Mouse (Mus musculus) intestine, embryonic 15.5 days (tissue): ENCODE data around the gene Col8a1. TPM values are rescaled to one million over a fixed set of nuclear protein-coding genes. Genes with fewer than 3 reads are reported as not detected.
A peak's percentile ranks its signal among the peaks of the same experiment; 100 is the strongest.

Experiments used
- ATAC-seq: fragments of 200-750 bp; cut with Nextera tagmentation; 2 replicates; pipeline ENCODE4 v1.8.0; 2017; ENCODE audit warnings: moderate TSS enrichment, moderate library complexity
- H3K27ac ChIP-seq: fragments of 300-500 bp; sonication (generic); 2 replicates; pipeline ENCODE4 v1.5.1; 2015; ENCODE audit warnings: mild to moderate bottlenecking, inconsistent platforms
- H3K27me3 ChIP-seq: fragments of 300-500 bp; sonication (generic); replicated peaks from 2 replicates; pipeline ENCODE4 v1.6.1; 2015; ENCODE audit warnings: inconsistent platforms
- H3K36me3 ChIP-seq: fragments of 300-500 bp; sonication (generic); 2 replicates; pipeline ENCODE4 v1.6.1; 2015; ENCODE audit warnings: inconsistent platforms
- H3K4me1 ChIP-seq: fragments of 300-500 bp; sonication (generic); replicated peaks from 2 replicates; pipeline ENCODE4 v1.6.1; 2015; ENCODE audit warnings: inconsistent platforms
- H3K4me2 ChIP-seq: fragments of 300-500 bp; sonication (generic); replicated peaks from 2 replicates; pipeline ENCODE4 v1.6.1; 2015; ENCODE audit warnings: mild to moderate bottlenecking, inconsistent platforms
- H3K4me3 ChIP-seq: fragments of 300-500 bp; sonication (generic); replicated peaks from 2 replicates; pipeline ENCODE4 v1.5.1; 2015; ENCODE audit warnings: inconsistent platforms
- H3K9ac ChIP-seq: fragments of 300-500 bp; sonication (generic); 2 replicates; pipeline ENCODE4 v1.6.1; 2015; ENCODE audit warnings: inconsistent platforms
- H3K9me3 ChIP-seq: fragments of 300-500 bp; sonication (generic); 2 replicates; pipeline ENCODE4 v1.6.1; 2016; ENCODE audit warnings: inconsistent platforms
- WGBS: fragments of 180-500 bp; shearing (Covaris S2); methylation state at CpG from one replicate; pipeline ENCODE4 v1.1.7; 2015; 5-methylcytosine and 5-hydroxymethylcytosine counted together
- polyA plus RNA-seq: library from polyadenylated mRNA; unstranded; fragments of >200 nt; fragmentation: Nextera tagmentation; extraction: Ambion mirVana; gene quantifications from 2 replicates; pipeline ENCODE4 v1.2.1, GENCODE M21; 2015

Col8a1 gene
- polyA plus RNA-seq, 1 experiment from 2014 or later = 3.9 TPM

GRCm38 (mm10) chr16:57662661-57663060 lies 91.9 kb downstream of the Col8a1 start:
- no peak overlapping the region for H3K9ac ChIP-seq
- 26% methylated on average over 3 of the region's 3 CpGs for WGBS
- H3K4me3 ChIP-seq = no peak overlapping the region
- no peak overlapping the region for H3K27ac ChIP-seq
- ATAC-seq = no peak
- H3K9me3 ChIP-seq = no peaks in the 10 kb centered on the region
- no peaks in the 10 kb centered on the region for H3K4me1 ChIP-seq
- H3K36me3 ChIP-seq = no peaks in the 10 kb centered on the region
- no peak overlapping the region for H3K4me2 ChIP-seq
- H3K27me3 ChIP-seq = no peaks in the 10 kb centered on the region

- ATAC-seq = no peak
- H3K36me3 ChIP-seq = no peaks in the 10 kb centered on the region
- no peak overlapping the region for H3K27ac ChIP-seq
- no peaks in the 10 kb centered on the region for H3K27me3 ChIP-seq
- WGBS = 23% methylated on average over 2 of the region's 2 CpGs
- no peaks in the 10 kb centered on the region for H3K9me3 ChIP-seq
- H3K4me2 ChIP-seq = no peak overlapping the region
- no peak overlapping the region for H3K9ac ChIP-seq
- H3K4me3 ChIP-seq = no peak overlapping the region
- H3K4me1 ChIP-seq = no peaks in the 10 kb centered on the region
Measured at GRCm38 (mm10) chr16:57649888-57650287, 104.6 kb downstream of the Col8a1 start.

- Histone ChIP-seq H3K4me2 (no peak overlapping the region), H3K27ac (no peak overlapping the region), H3K27me3 (no peaks in the 10 kb centered on the region), H3K4me3 (no peak overlapping the region), H3K9me3 (no peaks in the 10 kb centered on the region), H3K4me1 (no peaks in the 10 kb centered on the region), H3K36me3 (no peaks in the 10 kb centered on the region), H3K9ac (no peak overlapping the region)
- ATAC-seq = no peak
- WGBS = 78% methylated on average over 10 of the region's 10 CpGs
Measured at GRCm38 (mm10) chr16:57641346-57641885, 113.1 kb downstream of the Col8a1 start.

GRCm38 (mm10) chr16:57634766-57635165 lies 119.8 kb downstream of the Col8a1 start:
- WGBS = 41% methylated on average over 5 of the region's 5 CpGs
- no peaks in the 10 kb centered on the region for H3K27me3 ChIP-seq
- no peaks in the 10 kb centered on the region for H3K4me1 ChIP-seq
- H3K36me3 ChIP-seq = no peaks in the 10 kb centered on the region
- ATAC-seq = no peak
- H3K27ac ChIP-seq = no peak overlapping the region
- no peaks in the 10 kb centered on the region for H3K9me3 ChIP-seq
- H3K4me2 ChIP-seq = no peak overlapping the region
- no peak overlapping the region for H3K4me3 ChIP-seq
- H3K9ac ChIP-seq = no peak overlapping the region

- Histone ChIP-seq H3K4me3 (no peak overlapping the region), H3K27me3 (no peaks in the 10 kb centered on the region), H3K4me1 (no peaks in the 10 kb centered on the region), H3K4me2 (no peak overlapping the region), H3K27ac (no peak overlapping the region), H3K36me3 (no peaks in the 10 kb centered on the region), H3K9ac (no peak overlapping the region), H3K9me3 (no peaks in the 10 kb centered on the region)
- 7% methylated on average over 6 of the region's 6 CpGs for WGBS
- peak; percentile 61; the same call in 1 of the 2 replicates for ATAC-seq
Measured at GRCm38 (mm10) chr16:57634191-57634590, 120.3 kb downstream of the Col8a1 start.

- no peak overlapping the region for H3K27ac ChIP-seq
- H3K27me3 ChIP-seq = no peaks in the 10 kb centered on the region
- H3K9ac ChIP-seq = no peak overlapping the region
- no peaks in the 10 kb centered on the region for H3K36me3 ChIP-seq
- 2% methylated on average over 1 of the region's 1 CpGs for whole genome bisulfite sequencing
- H3K4me1 ChIP-seq = 0 out of 2 replicates have a peak, but pooled peaks cover 3% of the 10 kb centered on the region
- no peaks in the 10 kb centered on the region for H3K9me3 ChIP-seq
- ATAC-seq = no peak
- H3K4me3 ChIP-seq = no peak overlapping the region
- H3K4me2 ChIP-seq = no peak overlapping the region
Measured at GRCm38 (mm10) chr16:57611768-57612167, 142.8 kb downstream of the Col8a1 start.

- WGBS = under 1% methylated on average over 64 of the region's 64 CpGs
- ATAC-seq = peak; percentile 96
- Histone ChIP-seq H3K9me3 (no peaks in the 10 kb centered on the region), H3K4me3 (peak within 1 kb of the TSS; percentile 76), H3K27me3 (no peaks in the 10 kb centered on the region), H3K4me1 (0 out of 2 replicates have a peak, but pooled peaks cover 3% of the 10 kb centered on the region), H3K9ac (peak within 1 kb of the TSS; percentile 65), H3K4me2 (peak within 1 kb of the TSS; percentile 69), H3K27ac (no peak within 1 kb of the TSS), H3K36me3 (no peaks in the 10 kb centered on the region)
Measured at GRCm38 (mm10) chr16:57606444-57607227, 147.9 kb downstream of the Col8a1 start, which contains the start of gene Cmss1. Gene Cmss1, minus strand, starts transcription at chr16:57606864.

GRCm38 (mm10) chr16:57601031-57601430 lies 153.5 kb downstream of the Col8a1 start:
- Histone ChIP-seq H3K27ac (no peak overlapping the region), H3K4me3 (no peak overlapping the region), H3K4me1 (no peaks in the 10 kb centered on the region), H3K27me3 (no peaks in the 10 kb centered on the region), H3K9me3 (no peaks in the 10 kb centered on the region), H3K36me3 (no peaks in the 10 kb centered on the region), H3K4me2 (no peak overlapping the region), H3K9ac (no peak overlapping the region)
- no peak for ATAC-seq

- Histone ChIP-seq H3K4me2 (no peak overlapping the region), H3K27me3 (no peaks in the 10 kb centered on the region), H3K9me3 (no peaks in the 10 kb centered on the region), H3K36me3 (no peaks in the 10 kb centered on the region), H3K9ac (no peak overlapping the region), H3K4me3 (no peak overlapping the region), H3K4me1 (no peaks in the 10 kb centered on the region), H3K27ac (no peak overlapping the region)
- ATAC-seq = no peak
- 65% methylated on average over 4 of the region's 4 CpGs for WGBS
Measured at GRCm38 (mm10) chr16:57597295-57597957, 157.1 kb downstream of the Col8a1 start.

GRCm38 (mm10) chr16:57593422-57594157 lies 160.9 kb downstream of the Col8a1 start:
- peak; percentile 53 for ATAC-seq
- H3K4me1 ChIP-seq = no peaks in the 10 kb centered on the region
- no peaks in the 10 kb centered on the region for H3K36me3 ChIP-seq
- no peaks in the 10 kb centered on the region for H3K27me3 ChIP-seq
- H3K4me3 ChIP-seq = no peak overlapping the region
- no peaks in the 10 kb centered on the region for H3K9me3 ChIP-seq
- H3K4me2 ChIP-seq = no peak overlapping the region
- no peak overlapping the region for H3K9ac ChIP-seq
- H3K27ac ChIP-seq = no peak overlapping the region
- WGBS = 32% methylated on average over 7 of the region's 7 CpGs

- Histone ChIP-seq H3K4me3 (no peak overlapping the region), H3K36me3 (no peaks in the 10 kb centered on the region), H3K9ac (no peak overlapping the region), H3K27ac (no peak overlapping the region), H3K4me1 (no peaks in the 10 kb centered on the region), H3K9me3 (no peaks in the 10 kb centered on the region), H3K4me2 (no peak overlapping the region), H3K27me3 (no peaks in the 10 kb centered on the region)
- ATAC-seq = no peak
- WGBS = 41% methylated on average over 3 of the region's 3 CpGs
Measured at GRCm38 (mm10) chr16:57585201-57585600, 169.3 kb downstream of the Col8a1 start.

GRCm38 (mm10) chr16:57582008-57582407 lies 172.5 kb downstream of the Col8a1 start:
- ATAC-seq = no peak

More at GRCm38 (mm10) chr16:57582008-57582407, 172.5 kb downstream of the Col8a1 start:
- H3K4me2 ChIP-seq = no peak overlapping the region
- no peaks in the 10 kb centered on the region for H3K36me3 ChIP-seq
- H3K27me3 ChIP-seq = no peaks in the 10 kb centered on the region
- 67% methylated on average over 2 of the region's 2 CpGs for WGBS
- no peaks in the 10 kb centered on the region for H3K9me3 ChIP-seq
- H3K4me3 ChIP-seq = no peak overlapping the region
- H3K9ac ChIP-seq = no peak overlapping the region
- H3K4me1 ChIP-seq = no peaks in the 10 kb centered on the region
- H3K27ac ChIP-seq = no peak overlapping the region
